Mouse (Mus musculus) heart, embryonic 10.5 days (tissue): ENCODE results near the gene Resp18. TPM values are rescaled to one million over a fixed set of nuclear protein-coding genes. Genes with fewer than 3 reads are reported as not detected.

Experiments
- DNase-seq: peaks from one replicate; pipeline ENCODE4 v3.0.0-alpha.2; 2017; ENCODE audit warnings: low spot score
- H3K27ac ChIP-seq: fragments of 300-500 bp; sonication (generic); 2 replicates; pipeline ENCODE4 v1.5.1; 2016; ENCODE audit warnings: mild to moderate bottlenecking
- H3K27me3 ChIP-seq: fragments of 300-500 bp; sonication (generic); 2 replicates; pipeline ENCODE4 v1.6.1; 2016; ENCODE audit warnings: mild to moderate bottlenecking; ENCODE audit not compliant: poor library complexity, insufficient read depth, severe bottlenecking
- H3K36me3 ChIP-seq: fragments of 300-500 bp; sonication (generic); 2 replicates; pipeline ENCODE4 v1.6.1; 2016; ENCODE audit warnings: mild to moderate bottlenecking, moderate library complexity
- H3K4me1 ChIP-seq: fragments of 300-500 bp; sonication (generic); 2 replicates; pipeline ENCODE4 v1.6.1; 2016; ENCODE audit warnings: mild to moderate bottlenecking
- H3K4me3 ChIP-seq: fragments of 300-500 bp; sonication (generic); 2 replicates; pipeline ENCODE4 v1.5.1; 2016; ENCODE audit warnings: mild to moderate bottlenecking, moderate library complexity
- H3K9me3 ChIP-seq: fragments of 300-500 bp; sonication (generic); 2 replicates; pipeline ENCODE4 v1.6.1; 2016; ENCODE audit warnings: mild to moderate bottlenecking, moderate library complexity
- WGBS: fragments of 180-500 bp; shearing (Covaris S2); methylation state at CpG from one replicate; pipeline ENCODE4 v1.1.7; 2016; 5-methylcytosine and 5-hydroxymethylcytosine counted together
- polyA plus RNA-seq: library from polyadenylated mRNA; unstranded; fragments of >200 nt; fragmentation: Nextera tagmentation; extraction: Ambion mirVana; gene quantifications from 2 replicates; pipeline ENCODE4 v1.2.1, GENCODE M21; 2016

The Resp18 gene
- polyA plus RNA-seq, 1 experiment from 2014 or later: not detected

GRCm38 (mm10) chr1:75293331-75293701, 15.1 kb upstream of the Resp18 start:
- H3K27ac ChIP-seq: peak overlapping the region; percentile 47
- peaks cover 16% of the 10 kb centered on the region for H3K4me1 ChIP-seq

DNA sequence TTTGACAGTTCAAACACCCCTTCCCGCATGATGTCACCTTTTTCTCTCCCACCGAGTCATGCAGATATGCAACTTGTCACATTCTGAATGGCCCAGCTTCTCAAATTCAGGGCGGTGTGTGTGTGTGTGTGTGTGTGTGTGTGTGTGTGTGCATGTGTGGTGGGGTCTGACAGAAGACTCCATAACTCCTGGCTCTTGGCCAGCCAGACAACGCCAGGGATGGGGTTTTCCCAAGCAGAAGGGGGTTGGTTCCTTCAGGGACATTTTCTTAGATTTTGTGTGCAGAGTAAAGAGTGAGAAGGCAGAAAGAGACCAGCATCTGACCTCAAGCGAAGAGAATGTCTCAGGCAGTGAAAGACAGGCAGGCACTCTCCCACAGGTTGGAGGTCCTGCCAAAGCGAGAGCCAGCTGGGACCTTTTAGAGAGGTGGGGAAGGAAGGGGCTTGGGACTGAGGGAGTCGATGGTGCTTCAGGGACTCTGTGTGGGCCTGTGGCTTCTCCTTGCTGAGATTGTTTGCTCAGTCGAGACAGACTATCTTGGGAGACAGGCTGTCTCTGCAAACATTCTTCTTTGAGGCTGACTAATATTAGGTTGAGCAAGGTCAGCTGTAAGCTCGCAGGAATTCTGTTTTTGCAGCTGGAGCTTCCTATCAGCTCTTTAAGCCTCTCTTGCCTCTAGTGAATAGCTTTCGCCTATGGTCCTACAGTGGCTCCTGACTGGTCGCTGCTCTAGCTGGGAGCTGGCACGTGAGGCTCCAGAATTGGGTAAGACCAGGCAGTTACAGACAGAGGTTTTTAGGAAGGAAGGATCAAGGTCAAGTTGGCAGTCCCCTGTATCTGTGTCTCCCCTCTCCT, 14.5 kb upstream of the Resp18 start:
- Histone ChIP-seq H3K9me3 (no peaks in the 10 kb centered on the region), H3K36me3 (no peaks in the 10 kb centered on the region), H3K27me3 (no peaks in the 10 kb centered on the region), H3K4me3 (no peak overlapping the region), H3K27ac (peak overlapping the region; percentile 47), H3K4me1 (peaks cover 16% of the 10 kb centered on the region)
- peak; percentile 80 for DNase-seq
- 32% methylated on average over 12 of the region's 12 CpGs for WGBS

More at GRCm38 (mm10) chr1:75293331-75293701, 15.1 kb upstream of the Resp18 start:
- Histone ChIP-seq H3K4me3 (no peak overlapping the region), H3K9me3 (no peaks in the 10 kb centered on the region), H3K27me3 (no peaks in the 10 kb centered on the region), H3K36me3 (no peaks in the 10 kb centered on the region)
- no peak for DNase-seq
- WGBS: 73% methylated on average over 5 of the region's 5 CpGs

GRCm38 (mm10) chr1:75291321-75291720, 13.1 kb upstream of the Resp18 start:
- H3K4me3 ChIP-seq: no peak overlapping the region
- H3K27ac ChIP-seq: no peak overlapping the region
- no peaks in the 10 kb centered on the region for H3K27me3 ChIP-seq
- peaks cover 16% of the 10 kb centered on the region for H3K4me1 ChIP-seq
- 80% methylated on average over 8 of the region's 8 CpGs for WGBS
- DNase-seq: no peak
- H3K36me3 ChIP-seq: no peaks in the 10 kb centered on the region
- H3K9me3 ChIP-seq: no peaks in the 10 kb centered on the region

DNA sequence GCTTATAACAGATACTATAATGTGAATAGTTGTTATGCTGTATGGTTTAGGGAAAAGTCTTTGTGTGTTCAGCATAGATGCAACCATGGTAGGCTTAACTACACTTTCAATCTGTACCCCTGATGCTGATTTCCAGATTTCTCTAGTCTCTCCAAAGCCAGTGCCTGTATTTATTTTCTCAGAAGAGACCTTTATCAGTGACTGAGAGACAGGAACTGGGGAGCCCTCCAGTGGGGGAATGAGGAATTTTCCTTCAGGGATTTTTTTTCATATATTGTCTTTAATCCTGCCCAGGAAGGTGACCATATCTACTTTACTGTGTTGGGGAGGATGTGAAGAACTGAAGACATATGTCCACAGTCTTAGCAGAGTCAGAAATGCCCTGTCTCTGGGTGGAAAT, 12.4 kb upstream of the Resp18 start:
- Histone ChIP-seq H3K9me3 (no peaks in the 10 kb centered on the region), H3K27ac (no peak overlapping the region), H3K27me3 (no peaks in the 10 kb centered on the region), H3K36me3 (no peaks in the 10 kb centered on the region), H3K4me1 (peaks cover 16% of the 10 kb centered on the region), H3K4me3 (no peak overlapping the region)
- no peak for DNase-seq

GRCm38 (mm10) chr1:75289888-75290431, 11.7 kb upstream of the Resp18 start:
- DNase-seq: no peak
- H3K36me3 ChIP-seq: no peaks in the 10 kb centered on the region
- 68% methylated on average over 8 of the region's 8 CpGs for WGBS
- H3K27ac ChIP-seq: no peak overlapping the region
- no peaks in the 10 kb centered on the region for H3K9me3 ChIP-seq
- no peak overlapping the region for H3K4me3 ChIP-seq
- peaks cover 16% of the 10 kb centered on the region for H3K4me1 ChIP-seq
- no peaks in the 10 kb centered on the region for H3K27me3 ChIP-seq

DNA sequence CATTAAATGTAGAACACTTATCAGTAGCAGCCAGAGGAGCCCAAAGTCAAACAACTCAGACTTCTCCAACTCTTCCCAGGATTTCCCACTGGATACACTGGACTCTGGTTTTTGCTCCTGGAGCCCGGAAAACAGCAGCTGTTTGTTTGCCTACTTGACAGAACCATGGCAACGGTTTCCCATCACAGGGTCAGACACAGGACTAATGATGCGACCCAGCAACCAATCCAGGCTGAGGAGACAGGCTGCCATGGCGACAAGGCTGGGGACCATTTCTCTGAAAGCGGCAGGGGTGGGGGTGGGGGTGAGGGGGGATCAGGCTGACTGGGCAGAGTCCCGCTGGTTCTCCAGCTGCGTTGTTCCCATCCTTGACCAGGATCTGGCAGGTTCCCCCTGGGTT, 11.2 kb upstream of the Resp18 start:
- peak; percentile 81 for DNase-seq
- H3K9me3 ChIP-seq: no peaks in the 10 kb centered on the region
- H3K36me3 ChIP-seq: no peaks in the 10 kb centered on the region
- H3K27me3 ChIP-seq: no peaks in the 10 kb centered on the region
- H3K27ac ChIP-seq: no peak overlapping the region
- H3K4me3 ChIP-seq: no peak overlapping the region
- 22% methylated on average over 7 of the region's 7 CpGs for WGBS
- peaks cover 16% of the 10 kb centered on the region for H3K4me1 ChIP-seq

GRCm38 (mm10) chr1:75284911-75285310, 6.7 kb upstream of the Resp18 start:
- Histone ChIP-seq H3K9me3 (no peaks in the 10 kb centered on the region), H3K27ac (no peak overlapping the region), H3K36me3 (no peaks in the 10 kb centered on the region), H3K4me1 (no peaks in the 10 kb centered on the region; the same call in 1 of the 2 replicates), H3K27me3 (no peaks in the 10 kb centered on the region), H3K4me3 (no peak overlapping the region)
- 76% methylated on average over 7 of the region's 7 CpGs for WGBS
- no peak for DNase-seq

- H3K36me3 ChIP-seq: no peaks in the 10 kb centered on the region
- H3K9me3 ChIP-seq: no peaks in the 10 kb centered on the region
- H3K27me3 ChIP-seq: peaks cover 12% of the 10 kb centered on the region
- H3K27ac ChIP-seq: no peak overlapping the region
- 80% methylated on average over 5 of the region's 5 CpGs for WGBS
- no peak overlapping the region for H3K4me3 ChIP-seq
- no peak for DNase-seq
- H3K4me1 ChIP-seq: no peaks in the 10 kb centered on the region
Measured at GRCm38 (mm10) chr1:75283017-75283416, 4.8 kb upstream of the Resp18 start.

DNA sequence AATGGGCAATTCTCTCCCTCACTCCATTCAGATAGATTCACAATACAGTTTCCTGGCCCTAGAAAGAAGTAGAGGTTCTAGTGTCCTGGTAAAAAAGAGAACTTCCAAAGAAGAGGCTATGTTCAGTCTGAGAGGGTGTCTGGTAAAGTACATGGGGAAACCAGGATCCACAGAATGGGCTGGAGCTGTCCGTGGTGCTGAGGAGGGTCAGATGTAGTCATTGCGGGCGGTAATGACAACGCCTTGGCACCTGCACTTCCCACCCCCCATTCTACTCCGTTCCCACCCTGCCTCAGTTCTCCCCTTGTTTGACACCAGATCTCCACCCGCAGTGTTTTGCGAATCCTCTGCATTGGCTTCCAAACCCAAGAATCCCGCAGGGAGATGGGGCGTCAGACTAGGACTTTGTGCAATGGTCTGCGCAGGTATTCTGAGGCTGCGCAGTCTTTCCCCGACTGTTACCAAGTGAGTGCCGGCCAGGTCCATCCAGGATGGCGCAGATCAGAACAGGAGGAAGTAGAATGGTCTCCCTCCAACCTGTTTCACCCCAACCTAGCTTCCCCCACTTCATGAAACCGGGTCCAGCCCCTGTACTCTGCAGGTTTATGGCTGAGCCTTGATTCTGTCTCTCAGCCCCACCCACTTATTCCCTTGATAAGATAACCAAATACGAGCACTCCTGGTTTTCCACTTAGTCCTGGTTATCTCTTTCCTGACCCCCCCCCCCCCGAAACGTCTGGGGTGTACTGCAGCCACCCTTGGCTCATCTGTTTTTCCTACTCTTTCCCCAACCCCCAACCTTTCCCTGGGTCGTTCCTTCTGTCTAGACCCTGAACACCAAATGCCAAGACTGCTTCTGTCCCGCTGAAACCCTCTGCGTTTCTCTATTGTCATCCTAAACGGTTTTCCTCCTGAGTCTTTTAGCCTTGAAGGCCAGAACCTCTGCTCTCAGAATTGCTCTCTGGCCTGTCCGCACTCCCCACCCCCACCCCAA, 723 bp downstream of the Resp18 start:
- 6% methylated on average over 23 of the region's 23 CpGs for WGBS
- DNase-seq: no peak

GRCm38 (mm10) chr1:75264091-75264880, 13.9 kb downstream of the Resp18 start, which contains the start of gene Ptprn:
TSS of gene Ptprn (minus strand) at chr1:75264502.
- no peak for DNase-seq
- peak within 1 kb of the TSS; percentile 36 for H3K4me3 ChIP-seq
- no peaks in the 10 kb centered on the region for H3K36me3 ChIP-seq
- peaks cover 13% of the 10 kb centered on the region for H3K4me1 ChIP-seq
- 10% methylated on average over 32 of the region's 32 CpGs for WGBS
- no peak within 1 kb of the TSS for H3K27ac ChIP-seq
- H3K27me3 ChIP-seq: peaks cover 43% of the 10 kb centered on the region
- no peaks in the 10 kb centered on the region for H3K9me3 ChIP-seq

More for the DNA sequence above, 723 bp downstream of the Resp18 start:
- no peak overlapping the region for H3K27ac ChIP-seq
- H3K27me3 ChIP-seq: peaks cover 21% of the 10 kb centered on the region
- H3K36me3 ChIP-seq: no peaks in the 10 kb centered on the region
- H3K9me3 ChIP-seq: no peaks in the 10 kb centered on the region
- H3K4me1 ChIP-seq: 0 out of 2 replicates have a peak, but pooled peaks cover 3% of the 10 kb centered on the region
- H3K4me3 ChIP-seq: no peak overlapping the region

GRCm38 (mm10) chr1:75262969-75263951, 15.0 kb downstream of the Resp18 start:
- peak overlapping the region; percentile 36 for H3K4me3 ChIP-seq
- no peaks in the 10 kb centered on the region for H3K9me3 ChIP-seq
- peak; percentile 89 for DNase-seq
- peaks cover 43% of the 10 kb centered on the region for H3K27me3 ChIP-seq
- peaks cover 13% of the 10 kb centered on the region for H3K4me1 ChIP-seq
- no peaks in the 10 kb centered on the region for H3K36me3 ChIP-seq
- H3K27ac ChIP-seq: no peak overlapping the region
- 1% methylated on average over 40 of the region's 40 CpGs for WGBS
